Mouse (Mus musculus) CD4-positive, CD25-positive, alpha-beta regulatory T cell, adult 4 months (primary cell): ENCODE data around the gene Csrp1. TPM values are rescaled to one million over a fixed set of nuclear protein-coding genes. Genes with fewer than 3 reads are reported as not detected.

Experiments used
- ATAC-seq: one replicate; pipeline ENCODE4 v1.8.0; 2017
- polyA plus RNA-seq, 2 experiments: library from polyadenylated mRNA; unstranded; fragments of 100-300 nt; shearing (Covaris generic); gene quantifications; one replicate each; pipeline ENCODE4 v1.2.1; 2017

Csrp1 gene
- polyA plus RNA-seq, 2 experiments from 2014 or later, result 21.7 to 38.1 TPM

GRCm38 (mm10) chr1:135734225-135734937, 14.5 kb downstream of the Csrp1 start:
- no peak for ATAC-seq

- no peak for ATAC-seq
Measured at GRCm38 (mm10) chr1:135735460-135735859, 15.6 kb downstream of the Csrp1 start.

DNA sequence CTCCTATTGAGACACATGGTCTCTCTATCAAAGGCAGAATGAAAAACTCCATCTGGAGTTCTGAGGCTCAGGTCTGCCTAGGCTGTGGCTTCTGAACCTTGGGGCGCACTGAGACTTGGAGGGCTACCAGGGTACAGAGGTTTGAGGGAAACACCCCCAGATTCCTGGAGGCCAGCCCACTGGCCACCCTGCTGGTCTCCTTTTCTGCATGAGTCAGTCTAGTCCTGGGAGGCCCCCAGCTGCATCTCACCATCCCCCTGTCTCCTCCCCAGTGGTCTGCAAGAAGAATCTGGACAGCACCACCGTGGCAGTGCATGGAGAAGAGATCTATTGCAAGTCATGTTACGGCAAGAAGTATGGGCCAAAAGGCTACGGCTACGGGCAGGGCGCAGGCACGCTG, 25.1 kb downstream of the Csrp1 start:
- ATAC-seq, result no peak

DNA sequence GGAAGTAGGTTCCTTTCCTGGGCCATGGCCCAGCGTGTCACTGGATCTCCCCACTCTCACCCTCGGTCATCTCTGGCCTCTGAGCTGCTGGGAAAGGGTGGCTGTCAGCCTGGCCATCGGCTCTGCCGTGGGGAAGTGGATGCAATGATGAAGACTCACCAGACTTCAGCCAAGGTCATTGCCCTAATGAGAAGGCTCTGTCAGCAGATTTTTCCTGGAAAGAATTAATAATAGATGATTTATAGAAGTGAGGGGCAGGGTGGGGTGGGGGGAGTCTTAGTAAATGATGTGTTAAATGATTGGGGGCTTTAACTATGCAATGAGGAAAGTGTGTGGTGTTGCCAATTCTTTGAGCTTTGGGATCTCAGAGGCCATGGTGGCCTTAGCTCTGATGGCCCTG, 26.4 kb downstream of the Csrp1 start:
- ATAC-seq, result no peak

DNA sequence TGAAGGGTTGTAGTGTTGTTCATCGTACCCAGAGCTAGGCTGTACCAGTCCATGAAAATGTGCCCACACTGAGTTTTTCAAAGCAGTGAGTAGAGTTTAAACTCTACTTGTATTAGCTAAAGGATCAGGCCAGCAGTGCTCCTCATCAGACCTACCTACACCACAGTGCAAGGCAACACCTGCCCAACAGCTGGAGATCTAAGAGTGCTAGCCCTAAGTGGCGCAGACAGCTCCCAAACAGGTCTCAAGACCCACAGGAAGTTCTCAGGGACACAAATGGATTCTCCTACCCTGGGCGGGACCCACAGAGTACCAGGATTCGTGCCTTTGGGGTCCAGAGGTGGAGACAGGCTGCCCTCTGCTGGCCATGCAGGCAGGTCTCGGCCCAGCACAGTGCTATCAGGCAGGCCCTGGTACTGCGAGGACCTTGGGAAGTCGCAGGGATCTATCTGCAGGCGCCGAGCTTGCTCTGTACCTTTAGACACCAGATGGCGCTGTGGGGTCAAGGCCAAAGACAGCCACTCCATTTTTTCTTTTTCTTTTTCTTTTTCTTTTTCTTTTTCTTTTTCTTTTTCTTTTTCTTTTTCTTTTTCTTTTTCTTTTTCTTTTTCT, 33.0 kb downstream of the Csrp1 start:
- peak; percentile 100 for ATAC-seq

GRCm38 (mm10) chr1:135755287-135755686, 35.4 kb downstream of the Csrp1 start:
- ATAC-seq, result no peak

- no peak for ATAC-seq
Measured at GRCm38 (mm10) chr1:135755913-135756312, 36.1 kb downstream of the Csrp1 start.

GRCm38 (mm10) chr1:135757287-135757686, 37.4 kb downstream of the Csrp1 start:
- no peak for ATAC-seq

DNA sequence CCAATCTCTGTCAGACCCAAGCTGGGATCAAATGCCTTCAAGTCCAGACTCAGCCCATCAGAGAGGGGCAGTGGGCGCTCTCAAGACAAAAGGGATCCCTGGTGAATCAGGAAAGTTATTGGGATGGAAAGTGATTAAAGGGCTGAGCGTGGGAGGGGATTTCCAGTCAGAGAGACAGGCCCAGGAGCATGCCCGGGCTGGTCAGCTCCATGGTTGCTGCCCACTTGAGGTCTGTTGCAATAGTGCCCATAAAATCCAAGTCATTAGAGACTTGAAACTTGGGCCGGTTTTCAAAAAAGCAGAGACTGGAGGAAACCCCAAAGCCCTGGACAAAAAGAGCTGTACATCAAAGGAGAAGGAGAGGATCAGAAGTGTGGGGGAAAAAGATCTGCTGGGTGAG, 39.8 kb downstream of the Csrp1 start:
- ATAC-seq, result no peak

GRCm38 (mm10) chr1:135760216-135760615, 40.4 kb downstream of the Csrp1 start:
- no peak for ATAC-seq

DNA sequence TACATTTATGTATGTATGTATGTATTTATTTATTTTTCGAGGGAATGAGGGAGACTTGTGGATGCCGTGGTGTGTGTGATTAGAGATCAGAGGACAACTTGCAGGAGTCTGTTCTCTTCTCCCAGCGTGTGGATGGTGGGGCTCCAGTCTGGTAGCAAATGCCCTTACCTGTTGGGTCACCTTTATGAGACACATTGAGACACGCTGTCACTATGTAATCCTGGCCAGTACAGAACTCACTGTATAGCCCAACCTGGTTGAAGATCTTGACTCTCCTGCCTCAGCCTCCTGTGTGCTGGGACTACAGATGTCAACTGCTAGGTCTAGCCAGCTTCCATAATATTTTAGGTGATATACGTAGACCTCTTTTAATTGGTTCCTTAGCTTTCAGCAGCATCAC, 41.9 kb downstream of the Csrp1 start:
- ATAC-seq, result no peak

- ATAC-seq, result no peak
Measured at GRCm38 (mm10) chr1:135763503-135764205, 43.8 kb downstream of the Csrp1 start.

GRCm38 (mm10) chr1:135764206-135764528, 44.3 kb downstream of the Csrp1 start:
- no peak for ATAC-seq

- peak; percentile 82 for ATAC-seq
Measured at GRCm38 (mm10) chr1:135765645-135766591, 46.1 kb downstream of the Csrp1 start, which contains the start of gene Phlda3. TSS of gene Phlda3 (plus strand) at chr1:135766119.

GRCm38 (mm10) chr1:135766592-135767306, 46.9 kb downstream of the Csrp1 start:
- ATAC-seq, result no peak

DNA sequence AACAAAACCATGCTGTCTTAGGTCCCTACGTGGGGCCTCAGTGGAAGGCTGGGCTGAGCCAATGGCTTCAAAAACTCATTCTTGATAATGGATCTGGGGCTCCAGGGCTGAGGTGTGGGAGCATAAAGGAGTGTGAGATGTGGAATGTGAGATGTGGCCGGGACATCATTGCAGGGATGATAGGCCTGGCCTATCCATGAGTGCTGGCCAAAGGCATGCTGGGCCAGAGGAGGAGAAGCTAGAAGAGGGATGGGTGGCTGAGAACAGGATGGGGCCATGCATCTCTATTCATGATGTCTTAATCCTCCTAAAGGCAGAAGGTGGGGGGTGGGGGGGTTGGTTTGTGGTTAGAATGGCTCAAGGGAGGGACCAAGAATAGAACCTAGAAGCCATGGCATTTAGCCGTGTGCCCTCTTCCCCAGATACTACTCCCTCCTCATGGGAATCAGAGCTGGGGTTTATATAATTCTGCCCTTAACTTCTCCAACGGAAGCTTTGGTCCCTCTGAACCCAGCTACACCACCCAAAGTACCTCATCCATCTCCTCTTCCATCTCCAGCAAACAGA, 47.5 kb downstream of the Csrp1 start:
- no peak for ATAC-seq

DNA sequence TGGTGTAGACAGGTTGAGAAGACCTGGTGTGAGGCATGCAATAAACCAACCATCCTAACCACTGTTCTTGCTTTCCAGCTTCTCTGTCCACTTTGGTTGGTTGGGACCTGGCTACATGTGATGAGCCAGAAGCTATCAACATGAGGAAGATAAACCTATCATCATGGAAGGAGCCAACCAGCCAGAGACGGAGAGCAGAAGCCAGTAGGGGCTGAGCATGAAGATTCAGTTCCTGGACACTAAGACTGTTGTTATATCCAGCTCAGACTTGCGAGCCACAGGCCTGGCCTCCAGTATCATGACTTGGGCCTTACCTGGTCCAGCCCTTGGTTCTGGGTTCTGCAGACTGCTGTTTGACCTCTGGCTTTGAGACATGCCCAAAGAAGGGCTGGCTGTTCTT, 48.5 kb downstream of the Csrp1 start:
- ATAC-seq, result no peak

DNA sequence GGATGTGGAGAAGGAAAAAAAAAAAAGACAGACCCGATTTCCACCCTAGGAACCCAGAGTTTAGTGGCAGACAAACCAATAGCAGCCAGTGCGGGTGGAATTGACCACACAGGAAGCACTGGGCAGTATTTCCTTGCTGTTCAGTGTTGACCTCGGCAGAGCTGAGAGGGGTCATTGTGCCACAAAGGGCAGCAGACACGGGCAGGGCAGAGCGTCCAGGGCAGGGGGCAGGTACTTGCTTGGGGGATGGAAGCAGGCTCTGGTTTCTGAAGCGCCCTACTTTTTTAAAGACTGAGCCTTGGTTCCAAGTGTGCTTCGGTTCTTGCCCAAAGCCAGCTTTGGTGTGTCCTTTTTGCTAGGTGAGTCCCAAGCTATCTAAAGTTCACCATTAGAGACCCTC, 50.4 kb downstream of the Csrp1 start:
- no peak for ATAC-seq

DNA sequence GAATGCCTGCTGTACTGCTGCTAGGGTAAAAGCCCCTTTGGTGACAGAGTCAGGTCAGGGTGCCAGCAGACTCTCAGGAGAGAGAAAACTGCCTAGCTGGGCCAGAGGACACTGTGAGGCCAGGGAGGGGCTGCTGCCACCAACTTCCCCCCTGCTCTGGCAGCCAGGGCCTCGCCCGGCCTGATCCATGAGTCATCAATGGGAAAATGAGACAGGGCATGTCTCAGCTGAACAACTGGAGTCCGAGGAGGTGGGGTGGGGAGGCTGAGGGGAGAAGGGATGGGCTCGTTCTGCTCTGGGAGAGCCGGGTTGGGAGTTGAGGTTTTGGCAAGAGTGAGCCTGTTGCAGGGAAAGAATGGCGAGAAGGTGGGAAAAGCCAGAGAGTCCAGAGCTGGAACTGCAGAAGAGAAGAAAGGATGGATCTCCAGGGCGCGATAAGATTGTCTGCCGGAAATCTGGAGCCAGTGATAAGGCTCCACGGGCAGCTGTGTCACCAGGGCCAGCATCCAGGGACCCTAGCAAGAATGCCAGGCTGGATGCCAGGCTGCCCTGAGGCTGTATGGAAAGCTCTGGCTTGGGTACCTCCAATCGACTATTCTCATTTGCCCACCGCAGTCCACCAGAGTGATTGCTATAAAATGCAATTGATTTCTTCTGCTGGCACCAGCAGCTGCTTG, 51.2 kb downstream of the Csrp1 start:
- no peak for ATAC-seq

GRCm38 (mm10) chr1:135771573-135771970, 51.7 kb downstream of the Csrp1 start:
- no peak for ATAC-seq

DNA sequence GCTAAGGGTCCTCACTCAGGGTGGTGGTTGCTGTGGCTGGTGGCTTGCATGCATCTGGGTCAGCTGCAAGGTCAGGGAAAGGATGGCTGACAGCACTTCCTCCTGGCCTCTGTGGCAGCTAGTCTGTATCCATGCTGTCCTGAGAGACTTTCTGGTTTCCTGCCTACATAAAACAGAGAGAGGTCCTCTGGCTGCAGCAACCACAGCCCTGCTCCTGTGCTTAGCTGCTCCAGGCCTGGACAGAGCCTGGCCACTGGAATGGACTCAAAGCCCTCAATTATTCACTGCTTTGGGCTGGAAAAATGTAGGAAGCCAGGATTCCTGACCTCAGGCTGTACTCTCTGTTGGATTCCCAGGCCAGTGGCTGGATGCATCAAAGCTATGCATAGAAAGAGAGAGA, 56.7 kb downstream of the Csrp1 start:
- no peak for ATAC-seq
